Mouse (Mus musculus) megakaryocyte, embryonic 14.5 days (primary cell): ENCODE measurements around the gene Slc12a5.

Experiments
- FLI1 ChIP-seq: IDR thresholded peaks from 2 replicates; pipeline ENCODE4 v1.6.1; 2012; ENCODE audit warnings: low read length, inconsistent platforms, mixed read lengths
- GATA1 ChIP-seq: IDR thresholded peaks from 3 replicates; pipeline ENCODE4 v1.6.1; 2012; ENCODE audit warnings: mixed read lengths, low read length, inconsistent platforms, borderline replicate concordance

- TF ChIP-seq GATA1: no peak
- no peak for TF ChIP-seq FLI1
Observed at GRCm38 (mm10) chr2:164968451-164968851, 7.8 kb downstream of the Slc12a5 start.
